ENCODE assay signal across 16 mouse cellular contexts in the genomic region with DNA sequence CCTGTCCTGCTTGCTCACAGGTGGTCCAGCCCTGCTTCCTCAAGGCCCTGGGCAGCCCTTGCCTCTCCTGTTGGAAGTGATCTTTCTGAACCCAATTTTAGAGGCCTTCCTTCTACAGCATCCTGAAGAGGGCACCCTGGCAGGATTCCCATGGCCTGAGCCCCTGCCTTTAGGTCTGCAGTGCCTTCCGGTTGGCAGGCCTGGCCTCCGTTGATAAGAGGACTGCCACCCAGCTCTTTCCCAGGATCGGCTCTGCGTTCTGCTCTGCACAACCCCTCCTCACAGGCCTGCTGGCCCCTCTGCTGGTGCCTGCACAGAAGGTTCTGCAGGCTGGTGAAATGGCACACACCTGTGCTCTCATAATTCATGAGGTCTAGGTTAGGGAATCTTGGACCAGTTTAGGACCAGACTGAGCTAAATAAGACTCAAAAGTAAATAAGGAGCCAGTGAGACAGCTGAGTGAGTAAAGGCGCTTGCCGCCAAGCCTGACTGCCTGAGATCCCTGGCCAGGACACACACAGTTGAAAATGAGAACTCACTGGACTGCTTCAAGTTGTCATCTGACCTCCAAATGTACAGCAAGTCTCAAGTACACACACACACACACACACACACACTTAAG. TPM values are rescaled to one million over a fixed set of nuclear protein-coding genes. Genes with fewer than 3 reads are reported as not detected.
DNase-seq lines count a peak whose midpoint lies in the region; ATAC-seq and TF ChIP-seq lines count a peak whose summit lies in the region.
"Had no signal": no experiment of that assay in that cellular context is flagged by ENCODE, and none has a peak within 500 bp of the region (broad histone marks: within the 10 kb centered on the region; RNA-seq: fewer than 3 reads in every experiment).

No protein-coding gene starts in this region.

- TF ChIP-seq EP300 in lung, postnatal 0 days (IDR thresholded peaks at IDR 0.05): no peak

- DNase-seq in gastrocnemius, adult 2 months: peak; percentile 63
- no peak for DNase-seq in gastrocnemius, postnatal 10 days
- no peak for DNase-seq in lung, postnatal 0 days (ENCODE audit: low spot score)
- peak; percentile 56 for DNase-seq in liver, embryonic 11.5 days (ENCODE audit: low spot score)
- no peak for DNase-seq in ovary, postnatal 14 days (ENCODE audit: low spot score)
- DNase-seq in urinary bladder, postnatal 25 days (ENCODE audit: low spot score): no peak
- DNase-seq: heart, adult 18-20 months; kidney, postnatal 10 days; lung, embryonic 14.5 days; thymus, postnatal 25 days had no signal

- no peak overlapping the region for H3K4me2 ChIP-seq in lung, embryonic 15.5 days
- H3K4me2 ChIP-seq in lung, postnatal 0 days (replicated peaks; ENCODE audit: low read depth, low read length): no peak overlapping the region
- H3K4me2 ChIP-seq in liver, embryonic 11.5 days: peak overlapping the region; percentile 36
- H3K4me2 ChIP-seq in stomach, embryonic 14.5 days (replicated peaks; ENCODE audit: low read depth, low read length): no peak overlapping the region
- H3K4me2 ChIP-seq: lung, embryonic 14.5 days had no signal

- peaks cover 8% of the 10 kb centered on the region for H3K4me1 ChIP-seq in lung, embryonic 15.5 days
- H3K4me1 ChIP-seq in lung, postnatal 0 days (ENCODE audit: insufficient read depth, low read depth, low read length): no peaks in the 10 kb centered on the region
- H3K4me1 ChIP-seq in liver, embryonic 11.5 days (replicated peaks; ENCODE audit: control insufficient read depth, insufficient read depth, low read length): peaks cover 23% of the 10 kb centered on the region
- no peaks in the 10 kb centered on the region for H3K4me1 ChIP-seq in stomach, embryonic 14.5 days (ENCODE audit: control insufficient read depth, insufficient read depth, low read length)

- H3K36me3 ChIP-seq in lung, embryonic 15.5 days: no peaks in the 10 kb centered on the region
- no peaks in the 10 kb centered on the region for H3K36me3 ChIP-seq in lung, postnatal 0 days (ENCODE audit: insufficient read depth, low read length)
- no peaks in the 10 kb centered on the region for H3K36me3 ChIP-seq in liver, embryonic 11.5 days (ENCODE audit: control insufficient read depth, insufficient read depth, low read length)
- H3K36me3 ChIP-seq in stomach, embryonic 14.5 days (ENCODE audit: control insufficient read depth, insufficient read depth, low read length): no peaks in the 10 kb centered on the region

- H3K27ac ChIP-seq in gastrocnemius, adult 2 months: peak overlapping the region; percentile 65
- no peak overlapping the region for H3K27ac ChIP-seq in lung, embryonic 15.5 days
- no peak overlapping the region for H3K27ac ChIP-seq in lung, postnatal 0 days (ENCODE audit: low read length)
- H3K27ac ChIP-seq in liver, embryonic 11.5 days (ENCODE audit: low read depth, low read length): peak overlapping the region; percentile 69
- no peak overlapping the region for H3K27ac ChIP-seq in stomach, embryonic 14.5 days (ENCODE audit: low read length)

- no peaks in the 10 kb centered on the region for H3K9me3 ChIP-seq in lung, embryonic 15.5 days
- H3K9me3 ChIP-seq in lung, postnatal 0 days (ENCODE audit: low read length): no peaks in the 10 kb centered on the region
- no peaks in the 10 kb centered on the region for H3K9me3 ChIP-seq in liver, embryonic 11.5 days (ENCODE audit: control insufficient read depth, low read length)
- H3K9me3 ChIP-seq in stomach, embryonic 14.5 days (ENCODE audit: control insufficient read depth, low read depth, low read length): no peaks in the 10 kb centered on the region

- no peaks in the 10 kb centered on the region for H3K27me3 ChIP-seq in lung, embryonic 15.5 days
- no peaks in the 10 kb centered on the region for H3K27me3 ChIP-seq in lung, postnatal 0 days (replicated peaks; ENCODE audit: insufficient read depth, low read length)
- no peaks in the 10 kb centered on the region for H3K27me3 ChIP-seq in liver, embryonic 11.5 days (replicated peaks; ENCODE audit: control insufficient read depth, insufficient read depth, low read length)
- H3K27me3 ChIP-seq in stomach, embryonic 14.5 days (ENCODE audit: control insufficient read depth, insufficient read depth, low read length): no peaks in the 10 kb centered on the region
- H3K27me3 ChIP-seq: Patski had no signal

- intact Hi-C loops in gastrocnemius, adult 2 months (cut with DNase I): loop anchor here (10.0 kb wide), 1 partner anchor 136 kb away; the partner anchor contains the start of gene Oaz2

- TF ChIP-seq CTCF in gastrocnemius, adult 2 months (IDR thresholded peaks at IDR 0.05): no peak
- no peak for TF ChIP-seq CTCF in lung, postnatal 0 days (IDR thresholded peaks at IDR 0.05)

- 0 out of 2 replicates have a peak, but pooled peaks have one; percentile 39 for ATAC-seq in lung, embryonic 15.5 days (ENCODE audit: borderline replicate concordance, extremely low read depth, low FRiP score, low TSS enrichment)
- no peak for ATAC-seq in lung, postnatal 0 days
- peak; percentile 92 for ATAC-seq in liver, embryonic 11.5 days (replicated peaks; ENCODE audit: low FRiP score)
- peak; percentile 61; the same call in 1 of the 2 replicates for ATAC-seq in stomach, embryonic 14.5 days (ENCODE audit: insufficient number of reproducible peaks, insufficient read depth, low FRiP score, low read depth)
- ATAC-seq: midbrain, embryonic 16.5 days; Patski had no signal

- H3K4me3 ChIP-seq in gastrocnemius, adult 2 months: no peak overlapping the region
- H3K4me3 ChIP-seq in lung, embryonic 15.5 days: no peak overlapping the region
- no peak overlapping the region for H3K4me3 ChIP-seq in lung, postnatal 0 days (ENCODE audit: low read depth, low read length)
- H3K4me3 ChIP-seq in liver, embryonic 11.5 days (ENCODE audit: low read depth, low read length): no peak overlapping the region
- no peak overlapping the region for H3K4me3 ChIP-seq in stomach, embryonic 14.5 days (ENCODE audit: low read depth, low read length)

- WGBS in lung, embryonic 15.5 days: 61% methylated on average over 6 of the region's 6 CpGs
- 59% methylated on average over 6 of the region's 6 CpGs for WGBS in lung, postnatal 0 days
- WGBS in liver, embryonic 11.5 days: 52% methylated on average over 6 of the region's 6 CpGs
- 63% methylated on average over 6 of the region's 6 CpGs for WGBS in stomach, embryonic 14.5 days

- H3K9ac ChIP-seq in lung, embryonic 15.5 days: no peak overlapping the region
- no peak overlapping the region for H3K9ac ChIP-seq in lung, postnatal 0 days (replicated peaks; ENCODE audit: low read depth)
- H3K9ac ChIP-seq in liver, embryonic 11.5 days (ENCODE audit: low read depth, low read length): peak overlapping the region; percentile 11; the same call in 1 of the 2 replicates
- H3K9ac ChIP-seq in stomach, embryonic 14.5 days (replicated peaks; ENCODE audit: low read depth, low read length): no peak overlapping the region
- H3K9ac ChIP-seq: lung, embryonic 14.5 days had no signal

RNA-seq across cellular contexts. Expression of gene Ankdd1a, which starts 8.5 kb away (rescaled TPM):
- total RNA-seq in gastrocnemius, adult 2 months (2021): not detected
- total RNA-seq in gastrocnemius, postnatal 10 days (2021): not detected
- polyA plus RNA-seq in lung, embryonic 15.5 days (2015; fragmentation: Nextera tagmentation; extraction: Ambion mirVana): not detected in 2 replicates
- not detected in 2 replicates for polyA plus RNA-seq in lung, postnatal 0 days (2015; fragmentation: Nextera tagmentation; extraction: Ambion mirVana)
- not detected in 2 replicates for polyA plus RNA-seq in liver, embryonic 11.5 days (2014; fragmentation: Nextera tagmentation; extraction: Ambion mirVana)
- not detected in 2 replicates for polyA plus RNA-seq in stomach, embryonic 14.5 days (2014; fragmentation: Nextera tagmentation; extraction: Ambion mirVana)
- total RNA-seq: heart, adult 18-20 months had no signal
- polyA plus RNA-seq: C2C12, Patski had no signal

RNA-seq across cellular contexts. Expression of gene Plekho2, which starts 51.3 kb away (rescaled TPM):
- 1 to 10 TPM; 4.4 to 4.5 TPM for total RNA-seq in gastrocnemius, adult 2 months (2021)
- 10 to 100 TPM; 11.4 to 17.3 TPM for total RNA-seq in gastrocnemius, postnatal 10 days (2021)
- 21.7 TPM in 2 replicates for polyA plus RNA-seq in lung, embryonic 15.5 days (2015; fragmentation: Nextera tagmentation; extraction: Ambion mirVana)
- polyA plus RNA-seq in lung, postnatal 0 days (2015; fragmentation: Nextera tagmentation; extraction: Ambion mirVana): 20.3 and 21.1 TPM in 2 replicates
- 29.5 and 30.3 TPM in 2 replicates for polyA plus RNA-seq in liver, embryonic 11.5 days (2014; fragmentation: Nextera tagmentation; extraction: Ambion mirVana)
- polyA plus RNA-seq in stomach, embryonic 14.5 days (2014; fragmentation: Nextera tagmentation; extraction: Ambion mirVana): 17.2 and 21.2 TPM in 2 replicates

RNA-seq across cellular contexts. Expression of gene Pif1, which starts 58.4 kb away (rescaled TPM):
- total RNA-seq in gastrocnemius, adult 2 months (2021): not detected
- 1 to 10 TPM in 1 of 2 experiments, under 1 TPM in 1; 0.92 to 1.4 TPM for total RNA-seq in gastrocnemius, postnatal 10 days (2021)
- polyA plus RNA-seq in lung, embryonic 15.5 days (2015; fragmentation: Nextera tagmentation; extraction: Ambion mirVana): 16.6 and 19.0 TPM in 2 replicates
- 0.56 and 0.87 TPM in 2 replicates for polyA plus RNA-seq in lung, postnatal 0 days (2015; fragmentation: Nextera tagmentation; extraction: Ambion mirVana)
- 16.4 and 18.0 TPM in 2 replicates for polyA plus RNA-seq in liver, embryonic 11.5 days (2014; fragmentation: Nextera tagmentation; extraction: Ambion mirVana)
- 9.9 and 11.0 TPM in 2 replicates for polyA plus RNA-seq in stomach, embryonic 14.5 days (2014; fragmentation: Nextera tagmentation; extraction: Ambion mirVana)
- total RNA-seq: heart, adult 18-20 months; neutrophil, adult 5-6 weeks had no signal

Comparison
In these comparisons a context has a peak if more than half of its experiments do, and no peak if none do; other contexts are left out.
1. DNase-seq: peak in gastrocnemius, adult 2 months (single experiment) and liver, embryonic 11.5 days (single experiment); none in gastrocnemius, postnatal 10 days (single experiment), lung, postnatal 0 days (single experiment), ovary, postnatal 14 days (single experiment) and urinary bladder, postnatal 25 days (single experiment).
2. H3K27ac ChIP-seq: peak in gastrocnemius, adult 2 months (single experiment) and liver, embryonic 11.5 days (single experiment); none in lung, embryonic 15.5 days (single experiment), lung, postnatal 0 days (single experiment) and stomach, embryonic 14.5 days (single experiment).